Mouse (Mus musculus) forebrain, postnatal 0 days (tissue): ENCODE results near the gene Ccsap. TPM values are rescaled to one million over a fixed set of nuclear protein-coding genes. Genes with fewer than 3 reads are reported as not detected.

Source experiments
- ATAC-seq: fragments of 200-750 bp; cut with Nextera tagmentation; 2 replicates; pipeline ENCODE4 v1.8.0; 2017; ENCODE audit warnings: mild to moderate bottlenecking, moderate library complexity
- DNase-seq: peaks from one replicate; pipeline ENCODE4 v3.0.0-alpha.2; 2015
- H3K27ac ChIP-seq: fragments of 300-500 bp; sonication (generic); 2 replicates; pipeline ENCODE4 v1.5.1; 2014; ENCODE audit warnings: low read depth, mild to moderate bottlenecking, antibody characterized with exemption, low read length, moderate library complexity, mixed read lengths
- H3K27me3 ChIP-seq: fragments of 300-500 bp; sonication (generic); 2 replicates; pipeline ENCODE4 v1.6.1; 2014; ENCODE audit warnings: mild to moderate bottlenecking, low read length, mixed read lengths; ENCODE audit not compliant: insufficient read depth
- H3K36me3 ChIP-seq: fragments of 300-500 bp; sonication (generic); 2 replicates; pipeline ENCODE4 v1.6.1; 2014; ENCODE audit warnings: mild to moderate bottlenecking, moderate library complexity; ENCODE audit not compliant: insufficient read depth
- H3K4me1 ChIP-seq: fragments of 300-500 bp; sonication (generic); 2 replicates; pipeline ENCODE4 v1.6.1; 2014; ENCODE audit warnings: antibody characterized with exemption; ENCODE audit not compliant: insufficient read depth
- H3K4me2 ChIP-seq: fragments of 300-500 bp; sonication (generic); 2 replicates; pipeline ENCODE4 v1.6.1; 2014; ENCODE audit warnings: low read depth, mild to moderate bottlenecking, moderate library complexity
- H3K4me3 ChIP-seq: fragments of 300-500 bp; sonication (generic); 2 replicates; pipeline ENCODE4 v1.5.1; 2014; ENCODE audit warnings: low read depth, low read length, mixed read lengths
- H3K9ac ChIP-seq: fragments of 300-500 bp; sonication (generic); 2 replicates; pipeline ENCODE4 v1.6.1; 2014; ENCODE audit warnings: mild to moderate bottlenecking
- H3K9me3 ChIP-seq: fragments of 300-500 bp; sonication (generic); 2 replicates; pipeline ENCODE4 v1.6.1; 2016; ENCODE audit warnings: low read length
- CTCF ChIP-seq: sonication (generic); IDR thresholded peaks from 2 replicates; pipeline ENCODE4 v1.5.1; 2016; ENCODE audit warnings: antibody characterized with exemption, control low read depth, low read depth
- WGBS: fragments of 180-500 bp; shearing (Covaris S2); extraction: QIAGEN DNeasy Blood & Tissue Kit; methylation state at CpG from one replicate; pipeline ENCODE4 v1.1.7; 2014; 5-methylcytosine and 5-hydroxymethylcytosine counted together
- polyA plus RNA-seq: library from polyadenylated mRNA; unstranded; fragments of >200 nt; fragmentation: Nextera tagmentation; extraction: Ambion mirVana; gene quantifications from 2 replicates; pipeline ENCODE4 v1.2.1, GENCODE M21; 2015
- total RNA-seq: library from RNA; depleted of rRNA; stranded (reverse); fragments of >200 nt; gene quantifications from 2 replicates; pipeline ENCODE4 v1.2.3, GENCODE M21; 2014

The Ccsap gene
- total and polyA plus RNA-seq, 2 experiments from 2014 or later, result 10.6 to 21.8 TPM

DNA sequence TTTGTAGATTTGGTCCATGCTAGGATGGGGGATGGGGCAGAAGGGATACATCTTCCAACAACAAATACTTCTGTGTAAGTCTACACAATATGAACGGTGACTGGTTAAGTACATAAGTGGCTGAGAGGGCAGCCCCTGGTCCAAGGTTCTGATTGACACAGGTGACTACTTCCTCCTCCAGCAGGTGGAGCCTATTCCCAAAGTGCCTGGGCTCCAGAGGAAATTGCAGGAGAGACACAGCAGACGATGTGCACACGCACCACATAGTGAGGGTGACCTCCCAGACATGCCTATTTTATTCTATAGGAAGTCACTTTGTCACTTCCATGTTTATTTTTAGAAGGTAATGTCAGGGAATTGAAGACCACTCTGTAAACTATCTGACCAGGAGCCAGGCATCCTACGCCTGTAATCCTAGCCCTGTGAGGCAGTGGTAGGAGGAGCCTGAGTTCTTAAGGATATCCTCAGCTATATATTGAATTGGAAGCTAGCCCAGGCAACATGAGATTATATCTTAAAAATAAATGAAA is 20.9 kb upstream of the Ccsap start:
- Histone ChIP-seq H3K27me3 (no peaks in the 10 kb centered on the region), H3K36me3 (no peaks in the 10 kb centered on the region), H3K4me1 (peaks cover 13% of the 10 kb centered on the region), H3K27ac (no peak overlapping the region), H3K4me3 (no peak overlapping the region), H3K4me2 (no peak overlapping the region), H3K9me3 (no peaks in the 10 kb centered on the region), H3K9ac (no peak overlapping the region)
- TF ChIP-seq CTCF, result 0 out of 2 replicates have a peak, but pooled peaks have one; percentile 12
- 58% methylated on average over 4 of the region's 4 CpGs for WGBS
- ATAC-seq, result no peak
- DNase-seq, result no peak

DNA sequence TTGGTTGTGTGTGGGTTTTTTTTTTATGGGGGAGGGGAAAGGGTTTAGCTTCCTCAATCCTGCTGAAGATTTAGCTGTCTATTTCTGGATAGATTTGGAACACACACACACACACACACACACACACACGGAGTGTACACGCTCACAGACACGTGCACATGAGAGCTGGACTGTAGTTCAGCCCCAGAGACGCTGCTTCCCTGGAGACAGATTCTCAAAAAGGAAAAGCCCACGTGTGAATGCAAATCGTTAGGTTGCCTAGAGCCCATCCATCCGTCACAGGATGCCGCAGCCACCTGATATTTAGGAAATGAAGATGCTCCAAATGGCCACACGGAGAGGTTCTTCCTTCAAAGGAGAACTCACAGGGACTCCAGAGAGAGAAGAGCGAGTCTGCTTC is 20.3 kb upstream of the Ccsap start:
- H3K9ac ChIP-seq, result no peak overlapping the region
- H3K27ac ChIP-seq, result no peak overlapping the region
- WGBS, result 52% methylated on average over 10 of the region's 10 CpGs
- no peaks in the 10 kb centered on the region for H3K36me3 ChIP-seq
- no peaks in the 10 kb centered on the region for H3K9me3 ChIP-seq
- TF ChIP-seq CTCF, result no peak
- ATAC-seq (no peak), DNase-seq (peak; percentile 55)
- no peak overlapping the region for H3K4me2 ChIP-seq
- H3K4me3 ChIP-seq, result no peak overlapping the region
- peaks cover 13% of the 10 kb centered on the region for H3K4me1 ChIP-seq
- H3K27me3 ChIP-seq, result no peaks in the 10 kb centered on the region

DNA sequence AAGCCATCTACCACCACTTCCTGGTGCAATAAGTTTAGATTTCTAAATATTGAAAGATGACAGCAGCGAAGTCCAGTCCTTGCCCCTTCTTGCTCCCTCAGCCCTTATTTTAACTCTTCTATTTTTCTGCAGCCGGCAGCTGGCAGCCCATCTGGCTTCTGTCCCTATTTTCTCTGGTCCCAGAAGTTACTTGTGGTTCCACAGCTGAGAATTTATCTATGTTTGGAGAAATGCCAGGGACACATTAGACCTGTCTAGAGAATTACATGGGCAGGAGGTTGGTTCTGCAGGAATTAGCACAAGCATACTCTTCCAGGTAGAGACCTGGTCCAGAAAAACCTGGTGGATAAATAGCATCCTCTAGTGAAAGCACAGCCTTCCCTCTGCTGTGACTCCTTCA is 17.9 kb upstream of the Ccsap start:
- Histone ChIP-seq H3K9me3 (no peaks in the 10 kb centered on the region), H3K9ac (no peak overlapping the region), H3K27ac (no peak overlapping the region), H3K4me3 (no peak overlapping the region), H3K4me1 (no peaks in the 10 kb centered on the region), H3K27me3 (no peaks in the 10 kb centered on the region), H3K36me3 (no peaks in the 10 kb centered on the region), H3K4me2 (no peak overlapping the region)
- DNase-seq, result no peak
- ATAC-seq, result no peak
- WGBS, result 71% methylated on average over 2 of the region's 2 CpGs
- no peak for TF ChIP-seq CTCF

DNA sequence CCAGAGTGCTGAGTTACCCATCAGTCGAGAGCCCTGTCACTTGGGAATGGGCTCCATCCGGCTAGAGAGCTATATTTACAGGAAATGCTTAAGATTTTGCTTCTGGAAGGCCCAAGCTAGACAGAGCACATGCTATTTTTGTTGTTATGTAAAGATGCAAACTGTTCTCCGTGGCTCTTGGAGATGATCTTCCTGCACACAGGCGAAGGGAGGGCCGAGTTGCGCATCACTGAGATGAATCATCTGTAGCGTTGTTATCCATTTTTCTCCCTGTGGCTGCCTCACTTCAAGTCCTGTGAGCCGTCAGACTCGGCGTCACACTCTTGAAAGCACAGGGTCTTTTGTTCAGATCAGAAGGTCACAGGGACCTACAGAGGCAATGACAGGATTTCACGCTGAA is 14.3 kb upstream of the Ccsap start:
- Histone ChIP-seq H3K4me2 (no peak overlapping the region), H3K9ac (no peak overlapping the region), H3K4me1 (no peaks in the 10 kb centered on the region), H3K27ac (no peak overlapping the region), H3K36me3 (no peaks in the 10 kb centered on the region), H3K4me3 (no peak overlapping the region), H3K27me3 (no peaks in the 10 kb centered on the region), H3K9me3 (no peaks in the 10 kb centered on the region)
- DNase-seq, result no peak
- no peak for TF ChIP-seq CTCF
- ATAC-seq, result no peak
- WGBS, result 75% methylated on average over 11 of the region's 11 CpGs

DNA sequence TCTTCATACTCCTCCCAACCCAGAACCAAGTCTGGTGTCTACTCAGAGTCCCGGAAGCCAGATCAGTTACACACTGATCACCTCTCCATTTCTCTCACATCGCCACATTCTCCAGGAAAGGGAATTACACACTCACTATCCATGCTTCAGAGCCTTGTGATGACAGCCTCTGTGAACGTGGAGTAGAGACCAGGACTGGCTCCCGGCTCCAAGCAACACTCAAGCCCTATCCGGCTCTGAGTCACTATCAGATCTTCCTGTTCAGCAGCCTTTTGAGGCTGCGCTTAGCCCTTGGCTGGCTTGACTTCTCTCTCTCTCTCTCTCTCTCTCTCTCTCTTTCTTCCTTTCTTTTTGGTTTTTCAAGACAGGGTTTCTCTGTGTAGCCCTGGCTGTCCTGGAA is 13.4 kb upstream of the Ccsap start:
- Histone ChIP-seq H3K4me1 (no peaks in the 10 kb centered on the region), H3K9ac (no peak overlapping the region), H3K4me2 (no peak overlapping the region), H3K9me3 (no peaks in the 10 kb centered on the region), H3K27ac (no peak overlapping the region), H3K36me3 (no peaks in the 10 kb centered on the region), H3K4me3 (no peak overlapping the region), H3K27me3 (no peaks in the 10 kb centered on the region)
- 81% methylated on average over 6 of the region's 6 CpGs for WGBS
- TF ChIP-seq CTCF, result no peak
- no peak for DNase-seq
- no peak for ATAC-seq

DNA sequence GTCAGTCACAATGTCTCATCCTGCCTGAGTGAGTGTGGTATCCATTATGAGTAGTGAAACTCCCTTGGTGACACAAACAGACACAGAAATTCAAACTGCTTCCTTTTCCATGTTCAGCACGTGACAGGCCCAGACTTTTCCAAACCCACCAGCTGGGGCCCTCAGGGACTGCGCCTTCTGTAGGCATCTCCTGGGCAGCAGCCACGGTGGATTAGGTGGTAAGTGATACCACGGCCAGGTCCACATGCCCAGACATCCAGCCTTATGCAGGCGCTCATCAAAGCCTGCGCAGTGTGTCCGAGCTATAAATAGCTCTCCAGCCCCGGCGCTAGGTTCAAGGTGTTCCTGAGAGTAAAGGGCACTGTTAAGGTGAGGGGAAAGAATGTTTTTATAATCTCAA is 12.0 kb upstream of the Ccsap start:
- Histone ChIP-seq H3K27me3 (no peaks in the 10 kb centered on the region), H3K36me3 (no peaks in the 10 kb centered on the region), H3K4me1 (no peaks in the 10 kb centered on the region), H3K4me3 (no peak overlapping the region), H3K9me3 (no peaks in the 10 kb centered on the region), H3K4me2 (no peak overlapping the region), H3K27ac (no peak overlapping the region), H3K9ac (no peak overlapping the region)
- no peak for ATAC-seq
- DNase-seq, result no peak
- WGBS, result 79% methylated on average over 9 of the region's 9 CpGs
- TF ChIP-seq CTCF, result no peak

DNA sequence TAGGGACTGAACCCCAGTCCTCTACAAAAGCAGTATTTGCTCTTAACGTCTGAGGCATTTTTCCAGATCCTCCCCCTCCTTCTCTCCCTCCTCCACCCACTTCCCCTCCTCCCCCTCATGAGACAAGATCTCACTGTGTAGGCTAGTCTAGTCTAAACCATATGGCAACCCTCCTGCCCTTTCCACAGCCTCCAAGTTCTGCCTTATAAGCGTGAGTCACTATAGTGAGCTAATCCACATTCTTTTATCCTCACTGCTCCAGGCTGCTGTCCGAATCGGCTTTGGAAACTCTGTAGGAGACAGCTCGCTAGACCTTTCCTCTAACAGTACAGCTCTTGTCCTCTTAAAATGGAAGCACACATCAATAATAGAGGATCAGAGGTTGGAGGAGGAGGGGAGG is 7.0 kb upstream of the Ccsap start:
- DNase-seq (no peak), ATAC-seq (peak; percentile 66)
- no peaks in the 10 kb centered on the region for H3K36me3 ChIP-seq
- H3K9me3 ChIP-seq, result no peaks in the 10 kb centered on the region
- H3K27me3 ChIP-seq, result no peaks in the 10 kb centered on the region
- H3K27ac ChIP-seq, result no peak overlapping the region
- H3K4me3 ChIP-seq, result no peak overlapping the region
- WGBS, result 19% methylated on average over 5 of the region's 5 CpGs
- no peak overlapping the region for H3K9ac ChIP-seq
- no peak overlapping the region for H3K4me2 ChIP-seq
- no peak for TF ChIP-seq CTCF
- H3K4me1 ChIP-seq, result no peaks in the 10 kb centered on the region; the same call in 1 of the 2 replicates
